Mouse (Mus musculus): ENCODE measurements around the gene Acbd3.

Gene Acbd3

GRCm38 (mm10) chr1:180762180-180762579 lies 36.3 kb downstream of the Acbd3 start:
- DNase-seq (ENCODE audit: low spot score in 2 of 2) = no peak

GRCm38 (mm10) chr1:180762679-180763078 lies 36.8 kb downstream of the Acbd3 start:
- no peak for DNase-seq (ENCODE audit: low spot score in 2 of 2)

GRCm38 (mm10) chr1:180763307-180763706 lies 37.5 kb downstream of the Acbd3 start:
- DNase-seq (ENCODE audit: low spot score in 2 of 2) = no peak

- peak; percentile 66 to 77 for DNase-seq (ENCODE audit: low spot score in 2 of 2)
Measured at GRCm38 (mm10) chr1:180763828-180764227, 38.0 kb downstream of the Acbd3 start.

- no peak for DNase-seq (ENCODE audit: low spot score in 2 of 2)
Measured at GRCm38 (mm10) chr1:180765393-180765792, 39.5 kb downstream of the Acbd3 start.

GRCm38 (mm10) chr1:180766557-180766956 lies 40.7 kb downstream of the Acbd3 start:
- DNase-seq (ENCODE audit: low spot score in 2 of 2) = peak in 1 of 2 experiments; percentile 35

- no peak for DNase-seq (ENCODE audit: low spot score in 2 of 2)
Measured at GRCm38 (mm10) chr1:180767541-180768333, 41.9 kb downstream of the Acbd3 start.

- peak; percentile 78 to 81 for DNase-seq (ENCODE audit: low spot score in 2 of 2)
Measured at GRCm38 (mm10) chr1:180768334-180769168, 42.7 kb downstream of the Acbd3 start.

- DNase-seq (ENCODE audit: low spot score in 2 of 2) = no peak
Measured at GRCm38 (mm10) chr1:180771306-180771705, 45.5 kb downstream of the Acbd3 start.

- DNase-seq (ENCODE audit: low spot score in 2 of 2) = no peak
Measured at GRCm38 (mm10) chr1:180771722-180772121, 45.9 kb downstream of the Acbd3 start.

- no peak for DNase-seq (ENCODE audit: low spot score in 2 of 2)
Measured at GRCm38 (mm10) chr1:180772291-180772690, 46.4 kb downstream of the Acbd3 start.

- DNase-seq (ENCODE audit: low spot score in 2 of 2) = no peak
Measured at GRCm38 (mm10) chr1:180774664-180775063, 48.8 kb downstream of the Acbd3 start.

- DNase-seq (ENCODE audit: low spot score in 2 of 2) = no peak
Measured at GRCm38 (mm10) chr1:180775317-180775716, 49.5 kb downstream of the Acbd3 start.

- no peak for DNase-seq (ENCODE audit: low spot score in 2 of 2)
Measured at GRCm38 (mm10) chr1:180775849-180776493, 50.1 kb downstream of the Acbd3 start.

- DNase-seq (ENCODE audit: low spot score in 2 of 2) = no peak
Measured at GRCm38 (mm10) chr1:180776494-180776893, 50.7 kb downstream of the Acbd3 start.

GRCm38 (mm10) chr1:180777289-180777659 lies 51.4 kb downstream of the Acbd3 start:
- DNase-seq (ENCODE audit: low spot score in 2 of 2) = no peak

- peak; percentile 89 to 90 for DNase-seq (ENCODE audit: low spot score in 2 of 2)
Measured at GRCm38 (mm10) chr1:180777660-180778402, 52.0 kb downstream of the Acbd3 start.

- DNase-seq (ENCODE audit: low spot score in 2 of 2) = no peak
Measured at GRCm38 (mm10) chr1:180778403-180778754, 52.5 kb downstream of the Acbd3 start.

- DNase-seq (ENCODE audit: low spot score in 2 of 2) = no peak
Measured at GRCm38 (mm10) chr1:180778941-180779340, 53.1 kb downstream of the Acbd3 start.

- no peak for DNase-seq (ENCODE audit: low spot score in 2 of 2)
Measured at GRCm38 (mm10) chr1:180780291-180780690, 54.4 kb downstream of the Acbd3 start.

- no peak for DNase-seq (ENCODE audit: low spot score in 2 of 2)
Measured at GRCm38 (mm10) chr1:180781250-180781649, 55.4 kb downstream of the Acbd3 start.

Data from heart, adult 9 months (tissue).